ENCODE assay signal across 18 mouse cellular contexts in the genomic region with DNA sequence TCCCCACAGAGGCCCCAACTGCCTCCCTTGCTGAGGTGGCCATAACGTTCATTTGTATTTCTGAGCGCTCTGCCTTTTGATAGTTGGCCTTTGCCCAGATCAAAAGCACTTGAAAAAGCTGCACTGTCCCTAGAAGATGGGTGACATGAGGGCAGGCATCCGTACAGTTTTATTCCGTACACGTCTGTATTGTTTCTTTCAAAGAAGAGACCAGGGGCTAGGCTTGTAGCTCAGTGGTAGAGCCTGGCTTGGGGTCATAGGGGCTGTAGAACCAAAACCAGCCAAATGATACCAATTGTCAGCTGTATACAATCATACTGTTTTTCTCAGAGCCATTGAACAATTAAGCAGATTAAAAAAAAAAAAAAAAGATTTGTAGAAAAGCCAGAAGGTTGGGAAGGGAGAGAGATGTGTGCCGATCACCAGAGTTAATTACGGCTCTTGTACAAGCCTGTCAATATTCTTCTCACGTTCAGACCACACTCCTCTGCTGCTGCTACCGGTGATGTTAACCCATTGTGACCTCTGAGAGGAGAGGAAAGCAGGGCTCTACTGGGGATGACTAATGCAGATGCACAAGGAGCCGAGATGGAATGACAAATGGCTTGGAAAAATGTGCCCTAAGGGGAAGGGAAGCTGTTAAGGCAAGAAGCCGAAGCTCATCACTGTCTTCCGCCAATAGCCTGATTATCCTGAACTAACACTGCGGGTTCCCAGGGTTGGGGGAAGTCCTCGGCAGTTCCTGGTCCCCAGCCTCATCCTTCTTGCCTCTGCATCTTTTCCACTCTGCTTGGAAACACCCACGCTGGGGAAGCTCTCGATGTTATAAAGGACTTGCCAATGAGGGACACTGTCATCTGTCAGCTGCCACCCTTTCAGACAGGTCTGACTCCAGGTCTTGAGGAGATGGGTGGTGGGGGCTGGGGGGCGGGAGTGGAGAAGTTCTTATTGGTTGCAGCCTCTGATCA.
DNase-seq lines count a peak whose midpoint lies in the region; ATAC-seq and TF ChIP-seq lines count a peak whose summit lies in the region.
"Had no signal": no experiment of that assay in that cellular context is flagged by ENCODE, and none has a peak within 500 bp of the region (broad histone marks: within the 10 kb centered on the region; RNA-seq: fewer than 3 reads in every experiment).

No protein-coding gene starts in this region.

- H3K9ac ChIP-seq in embryonic facial prominence, embryonic 14.5 days (ENCODE audit: low read depth, low read length) = no peak overlapping the region
- no peak overlapping the region for H3K9ac ChIP-seq in hindbrain, embryonic 12.5 days
- no peak overlapping the region for H3K9ac ChIP-seq in midbrain, embryonic 15.5 days
- H3K9ac ChIP-seq: liver, embryonic 14.5 days had no signal

- ATAC-seq in embryonic facial prominence, embryonic 14.5 days (ENCODE audit: low read depth) = no peak
- ATAC-seq in hindbrain, embryonic 12.5 days (ENCODE audit: low FRiP score) = peak; percentile 85
- ATAC-seq in midbrain, embryonic 15.5 days (replicated peaks) = peak; percentile 81

- no peaks in the 10 kb centered on the region for H3K9me3 ChIP-seq in embryonic facial prominence, embryonic 14.5 days (ENCODE audit: control insufficient read depth, low read length)
- H3K9me3 ChIP-seq in hindbrain, embryonic 12.5 days (replicated peaks) = no peaks in the 10 kb centered on the region
- no peaks in the 10 kb centered on the region for H3K9me3 ChIP-seq in midbrain, embryonic 15.5 days
- H3K9me3 ChIP-seq: limb, embryonic 10.5 days had no signal

- WGBS in embryonic facial prominence, embryonic 14.5 days = 33% methylated on average over 17 of the region's 17 CpGs
- WGBS in hindbrain, embryonic 12.5 days = 30% methylated on average over 17 of the region's 17 CpGs
- WGBS in midbrain, embryonic 15.5 days = 23% methylated on average over 17 of the region's 17 CpGs
- whole genome bisulfite sequencing in lung, adult 2 months = 55% methylated on average over 17 of the region's 17 CpGs

- no peak overlapping the region for H3K4me2 ChIP-seq in embryonic facial prominence, embryonic 14.5 days (ENCODE audit: low read depth, low read length)
- peak overlapping the region; percentile 23; the same call in 1 of the 2 replicates for H3K4me2 ChIP-seq in hindbrain, embryonic 12.5 days (replicated peaks)
- peak overlapping the region; percentile 23 for H3K4me2 ChIP-seq in midbrain, embryonic 15.5 days

- H3K4me1 ChIP-seq in embryonic facial prominence, embryonic 14.5 days (ENCODE audit: control insufficient read depth, insufficient read depth, low read length) = no peaks in the 10 kb centered on the region
- peaks cover 24% of the 10 kb centered on the region for H3K4me1 ChIP-seq in hindbrain, embryonic 12.5 days
- H3K4me1 ChIP-seq in midbrain, embryonic 15.5 days = peaks cover 16% of the 10 kb centered on the region
- H3K4me1 ChIP-seq in lung, adult 2 months (ENCODE audit: control insufficient read depth, insufficient read depth, low read length) = no peaks in the 10 kb centered on the region

- TF ChIP-seq POLR2A in lung, adult 2 months (IDR thresholded peaks at IDR 0.05; ENCODE audit: borderline replicate concordance, extremely low read depth, low read depth, low read length) = no peak

- peak; percentile 37 for DNase-seq in brain, adult 2 months (ENCODE audit: low read depth, low spot score)
- peak; percentile 24 for DNase-seq in embryonic facial prominence, embryonic 14.5 days (ENCODE audit: low spot score)
- no peak for DNase-seq in kidney, adult 9 months
- no peak for DNase-seq in thymus, postnatal 14 days
- no peak for DNase-seq in lung, adult 2 months
- no peak for DNase-seq in testis, postnatal 14 days (ENCODE audit: low spot score)
- DNase-seq: adrenal gland, adult 2 months; heart, postnatal 14 days; kidney, adult 8-10 months; right cerebral cortex, postnatal 14 days; thymus, adult 18-20 months had no signal

- TF ChIP-seq CTCF in lung, adult 2 months (IDR thresholded peaks at IDR 0.05; ENCODE audit: insufficient read depth, low read length) = no peak

- H3K27ac ChIP-seq in embryonic facial prominence, embryonic 14.5 days (replicated peaks; ENCODE audit: low read depth, low read length) = no peak overlapping the region
- peak overlapping the region; percentile 56 for H3K27ac ChIP-seq in hindbrain, embryonic 12.5 days
- peak overlapping the region; percentile 37; the same call in 1 of the 2 replicates for H3K27ac ChIP-seq in midbrain, embryonic 15.5 days
- H3K27ac ChIP-seq: limb, embryonic 10.5 days; liver, embryonic 14.5 days; macrophage had no signal

- H3K4me3 ChIP-seq in embryonic facial prominence, embryonic 14.5 days (ENCODE audit: low read depth, low read length) = no peak overlapping the region
- H3K4me3 ChIP-seq in hindbrain, embryonic 12.5 days = no peak overlapping the region
- no peak overlapping the region for H3K4me3 ChIP-seq in midbrain, embryonic 15.5 days
- no peak overlapping the region for H3K4me3 ChIP-seq in lung, adult 2 months (replicated peaks; ENCODE audit: extremely low read depth, low read depth, low read length)
- H3K4me3 ChIP-seq: limb, embryonic 10.5 days; myocyte had no signal

- H3K27me3 ChIP-seq in embryonic facial prominence, embryonic 14.5 days (replicated peaks; ENCODE audit: control insufficient read depth, insufficient read depth, low read length) = no peaks in the 10 kb centered on the region
- H3K27me3 ChIP-seq in hindbrain, embryonic 12.5 days = no peaks in the 10 kb centered on the region
- no peaks in the 10 kb centered on the region for H3K27me3 ChIP-seq in midbrain, embryonic 15.5 days (replicated peaks)
- H3K27me3 ChIP-seq: CH12.LX had no signal

- no peaks in the 10 kb centered on the region for H3K36me3 ChIP-seq in embryonic facial prominence, embryonic 14.5 days (ENCODE audit: control insufficient read depth, insufficient read depth, low read length)
- no peaks in the 10 kb centered on the region for H3K36me3 ChIP-seq in hindbrain, embryonic 12.5 days
- no peaks in the 10 kb centered on the region for H3K36me3 ChIP-seq in midbrain, embryonic 15.5 days (replicated peaks)
- H3K36me3 ChIP-seq: limb, embryonic 10.5 days had no signal

Comparison
In these comparisons a context has a peak if more than half of its experiments do, and no peak if none do; other contexts are left out.
1. DNase-seq: peak in brain, adult 2 months (single experiment) and embryonic facial prominence, embryonic 14.5 days (single experiment); none in kidney, adult 9 months (single experiment), thymus, postnatal 14 days (single experiment), lung, adult 2 months (single experiment) and testis, postnatal 14 days (single experiment).